Mouse (Mus musculus) megakaryocyte, embryonic 14.5 days (primary cell): ENCODE data around the gene Mprip.

ENCODE experiments used
- FLI1 ChIP-seq: IDR thresholded peaks from 2 replicates; pipeline ENCODE4 v1.6.1; 2012; ENCODE audit warnings: low read length, inconsistent platforms, mixed read lengths
- GATA1 ChIP-seq: IDR thresholded peaks from 3 replicates; pipeline ENCODE4 v1.6.1; 2012; ENCODE audit warnings: mixed read lengths, low read length, inconsistent platforms, borderline replicate concordance

GRCm38 (mm10) chr11:59745851-59746250 lies 84.7 kb downstream of the Mprip start:
- no peak for TF ChIP-seq GATA1
- no peak for TF ChIP-seq FLI1
